Mouse (Mus musculus): ENCODE measurements around the gene Gtf3c4. TPM values are rescaled to one million over a fixed set of nuclear protein-coding genes. Genes with fewer than 3 reads are reported as not detected.

Gtf3c4 gene
- 10 to 100 TPM; 33.3 to 34.5 TPM for total RNA-seq (2021)

GRCm38 (mm10) chr2:28840222-28840951, at the start of gene Gtf3c4, which contains the start of gene Ddx31:
TSS of gene Gtf3c4 (minus strand) at chr2:28840360.
TSS of gene Ddx31 (plus strand) at chr2:28840406.
- DNase-seq (ENCODE audit: extremely low spot score in 1 of 2, low spot score in 1 of 2): peak; percentile 97

DNA sequence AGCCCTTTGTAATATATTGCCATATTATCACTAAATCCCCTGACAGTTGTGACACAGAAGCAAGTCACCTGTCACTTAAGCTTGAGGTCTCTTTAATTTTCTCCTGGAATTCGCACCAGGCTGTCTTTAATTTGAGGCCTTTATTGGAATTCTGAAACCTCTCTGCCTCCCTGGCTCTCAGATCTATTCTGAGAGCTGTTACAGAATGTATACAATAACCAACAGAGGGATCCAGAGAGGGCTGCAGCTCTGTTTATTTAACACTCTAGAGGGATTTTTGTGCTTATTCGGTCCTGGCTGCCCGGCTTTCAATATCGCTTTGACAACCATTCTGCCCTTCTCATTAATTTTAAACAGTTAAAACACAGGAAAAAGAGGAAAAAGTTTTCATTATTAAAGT, 44.8 kb upstream of the Gtf3c4 start:
- DNase-seq (ENCODE audit: extremely low spot score in 1 of 2, low spot score in 1 of 2): no peak

GRCm38 (mm10) chr2:28882826-28883485, 42.8 kb upstream of the Gtf3c4 start:
- DNase-seq (ENCODE audit: extremely low spot score in 1 of 2, low spot score in 1 of 2): no peak

- DNase-seq (ENCODE audit: extremely low spot score in 1 of 2, low spot score in 1 of 2): no peak
Observed at GRCm38 (mm10) chr2:28882047-28882446, 41.9 kb upstream of the Gtf3c4 start.

GRCm38 (mm10) chr2:28881275-28881674, 41.1 kb upstream of the Gtf3c4 start:
- DNase-seq (ENCODE audit: extremely low spot score in 1 of 2, low spot score in 1 of 2): no peak

DNA sequence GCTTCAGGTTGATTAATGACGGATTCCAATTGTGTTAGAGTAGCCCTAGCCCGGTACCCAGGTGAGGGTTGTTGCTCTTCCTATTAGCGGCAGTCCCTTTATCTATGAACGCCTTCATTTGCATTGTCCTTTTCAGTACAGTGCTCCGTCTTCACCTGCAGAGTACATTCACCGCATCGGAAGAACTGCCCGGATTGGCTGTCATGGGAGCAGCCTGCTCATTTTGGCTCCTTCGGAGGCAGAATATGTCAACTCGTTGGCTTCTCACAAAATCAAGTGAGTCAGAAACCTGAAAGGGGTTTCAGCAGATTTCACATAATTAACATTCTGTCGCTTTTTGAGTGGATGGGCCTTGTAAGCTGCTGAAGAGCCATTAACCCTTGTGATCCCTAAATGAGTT, 35.4 kb upstream of the Gtf3c4 start:
- DNase-seq (ENCODE audit: extremely low spot score in 1 of 2, low spot score in 1 of 2): no peak

DNA sequence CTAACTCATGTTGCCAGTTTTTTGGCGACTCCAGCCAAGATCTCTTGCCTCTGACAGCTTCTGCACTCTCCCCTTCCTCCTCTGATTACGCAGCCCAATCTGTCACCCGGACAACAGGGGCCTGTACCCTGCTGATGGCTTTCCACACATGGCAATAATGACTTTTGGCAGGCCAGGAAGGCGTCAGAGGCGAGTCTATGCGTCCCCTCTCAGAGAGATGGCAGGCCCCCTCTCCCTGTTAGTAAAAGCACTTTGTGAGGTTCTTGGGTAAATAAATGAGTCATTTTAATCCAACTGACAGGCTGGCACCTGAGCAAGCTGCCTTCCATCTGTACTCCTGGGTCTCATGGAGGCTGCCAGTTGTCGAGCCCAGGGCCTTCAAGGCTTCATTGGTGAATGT, 27.3 kb upstream of the Gtf3c4 start:
- no peak for DNase-seq (ENCODE audit: extremely low spot score in 1 of 2, low spot score in 1 of 2)

- no peak for DNase-seq (ENCODE audit: extremely low spot score in 1 of 2, low spot score in 1 of 2)
Observed at GRCm38 (mm10) chr2:28863857-28864256, 23.7 kb upstream of the Gtf3c4 start.

DNA sequence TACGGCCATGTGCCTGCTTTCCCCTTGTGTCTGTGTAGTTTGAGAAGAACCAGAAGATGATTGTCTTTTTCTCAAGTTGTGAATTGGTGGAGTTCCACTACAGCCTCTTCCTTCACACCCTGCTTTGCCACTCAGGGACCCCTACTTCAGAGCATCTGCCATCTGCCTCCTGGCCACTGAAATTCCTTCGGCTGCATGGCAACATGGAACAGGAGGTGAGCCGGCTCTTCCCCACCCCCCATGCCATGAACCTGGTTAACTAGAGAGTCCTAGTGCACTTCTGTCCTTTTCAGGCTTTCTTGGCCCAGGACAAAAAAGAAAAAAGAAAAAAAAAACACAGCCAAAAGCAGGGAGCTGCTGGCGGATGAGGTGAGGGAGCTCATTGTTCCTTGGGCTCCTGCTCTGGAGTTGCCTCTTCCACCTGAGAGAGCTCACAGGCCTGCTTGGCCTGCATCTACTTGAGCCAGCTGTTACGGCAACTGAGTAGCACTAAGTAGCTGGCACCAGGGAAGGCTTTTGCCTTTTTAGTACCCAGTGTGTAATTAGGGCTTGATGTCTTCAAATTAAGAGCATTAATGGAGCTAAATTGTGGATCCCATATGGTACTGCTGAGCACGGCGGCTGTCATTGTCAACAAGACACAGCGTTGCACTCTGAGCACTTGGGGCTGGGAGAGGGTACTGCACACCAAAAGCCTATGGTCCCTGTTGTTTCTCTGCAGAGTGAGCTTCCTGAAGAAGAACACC, 20.7 kb upstream of the Gtf3c4 start:
- no peak for DNase-seq (ENCODE audit: extremely low spot score in 1 of 2, low spot score in 1 of 2)

DNA sequence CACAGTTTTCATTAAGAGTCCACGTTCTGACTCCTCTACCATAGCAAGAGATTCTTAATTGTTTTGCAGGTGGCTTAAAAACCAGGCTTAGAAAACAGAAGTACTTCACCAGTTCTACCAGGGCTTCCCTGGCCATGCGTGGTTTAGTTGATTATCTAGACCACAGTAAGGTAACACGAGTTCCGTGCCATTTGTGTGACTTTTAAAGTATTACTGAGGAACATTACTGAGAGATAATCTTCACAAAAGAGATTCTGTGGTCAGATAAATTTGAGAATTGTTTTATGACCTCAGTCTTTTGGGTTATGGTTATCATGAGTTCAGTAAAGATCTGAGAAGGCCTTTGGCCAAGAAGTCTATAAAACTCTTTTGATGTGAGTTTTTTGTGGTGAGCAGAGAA, 19.1 kb upstream of the Gtf3c4 start:
- no peak for DNase-seq (ENCODE audit: extremely low spot score in 1 of 2, low spot score in 1 of 2)

DNA sequence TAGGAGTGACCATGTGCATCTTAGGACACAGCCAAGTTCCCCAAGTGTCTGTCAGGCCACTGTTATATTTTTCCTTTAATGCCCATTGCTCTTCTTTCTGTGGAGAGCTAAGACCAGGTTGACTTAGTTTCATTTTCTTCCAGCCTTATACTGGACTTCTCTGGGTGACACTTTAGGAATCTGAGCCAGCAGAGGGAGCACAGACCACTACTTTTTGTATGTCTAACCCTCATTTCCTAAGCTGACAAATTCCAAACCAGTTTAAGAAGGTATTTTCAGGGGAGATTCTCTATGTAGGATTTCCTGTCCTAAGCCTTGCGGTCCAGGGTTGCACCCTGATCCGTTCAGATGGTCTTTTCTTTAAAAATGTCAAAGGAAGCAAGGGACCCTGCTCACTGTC, 15.6 kb upstream of the Gtf3c4 start:
- DNase-seq (ENCODE audit: extremely low spot score in 1 of 2, low spot score in 1 of 2): no peak

DNA sequence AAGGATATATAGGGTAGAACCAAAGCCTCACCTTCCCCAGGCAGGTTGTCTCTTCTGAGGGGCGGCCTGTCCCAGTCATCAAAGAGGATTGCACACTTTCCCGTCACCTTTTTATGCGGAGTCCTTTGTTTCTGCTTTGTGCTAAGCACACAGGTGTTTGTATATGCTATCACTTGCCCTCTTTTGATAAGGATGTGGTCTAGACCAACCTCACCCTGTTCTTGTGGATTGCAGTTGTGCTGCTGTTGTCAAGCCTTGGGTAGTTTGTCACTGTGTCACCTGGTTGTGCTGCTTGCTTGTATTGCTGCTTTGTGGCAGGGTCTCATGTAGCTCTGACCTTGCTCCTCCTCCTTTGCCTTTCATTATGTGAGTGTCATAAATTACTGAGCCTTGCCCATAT, 12.4 kb upstream of the Gtf3c4 start:
- no peak for DNase-seq (ENCODE audit: extremely low spot score in 1 of 2, low spot score in 1 of 2)

DNA sequence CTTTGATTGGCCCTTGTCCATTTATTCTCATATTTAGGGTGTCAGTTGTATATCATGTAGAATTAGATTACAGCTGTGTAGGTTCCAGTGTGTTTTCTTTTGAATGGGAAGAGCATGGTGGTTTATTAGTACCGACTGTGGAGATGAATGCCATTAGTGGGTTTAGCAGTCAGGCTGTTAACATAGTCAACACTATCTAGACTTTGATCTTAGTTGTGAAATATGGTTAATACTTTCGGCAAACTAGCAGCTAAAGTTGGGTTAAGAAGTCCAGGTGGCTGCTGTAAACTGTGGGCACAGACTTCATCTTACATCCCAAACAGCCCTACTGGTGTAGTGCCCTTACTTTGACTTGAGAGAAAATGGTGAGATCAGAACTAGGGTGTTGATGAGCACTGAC, 8.7 kb upstream of the Gtf3c4 start:
- DNase-seq (ENCODE audit: extremely low spot score in 1 of 2, low spot score in 1 of 2): no peak

DNA sequence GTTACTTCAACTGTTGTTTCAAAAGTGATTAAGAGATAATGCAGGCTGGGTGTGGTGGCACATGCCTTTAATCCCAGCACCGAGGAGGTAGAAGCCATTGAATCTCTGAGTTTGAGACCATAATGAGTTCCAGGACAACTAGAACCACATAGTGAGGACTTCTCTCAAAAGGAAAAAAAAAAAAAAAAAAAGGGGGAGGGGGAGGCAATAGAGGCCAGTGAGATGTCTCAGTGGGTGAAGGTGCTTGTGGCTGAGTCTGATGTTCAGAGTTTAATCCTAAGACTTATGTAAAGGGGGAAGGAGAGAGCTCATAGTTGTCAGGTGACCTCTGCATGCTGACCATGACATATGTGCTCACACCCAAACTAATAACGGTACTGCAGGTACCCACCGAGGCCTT, 1.9 kb upstream of the Gtf3c4 start:
- no peak for DNase-seq (ENCODE audit: extremely low spot score in 1 of 2, low spot score in 1 of 2)

DNA sequence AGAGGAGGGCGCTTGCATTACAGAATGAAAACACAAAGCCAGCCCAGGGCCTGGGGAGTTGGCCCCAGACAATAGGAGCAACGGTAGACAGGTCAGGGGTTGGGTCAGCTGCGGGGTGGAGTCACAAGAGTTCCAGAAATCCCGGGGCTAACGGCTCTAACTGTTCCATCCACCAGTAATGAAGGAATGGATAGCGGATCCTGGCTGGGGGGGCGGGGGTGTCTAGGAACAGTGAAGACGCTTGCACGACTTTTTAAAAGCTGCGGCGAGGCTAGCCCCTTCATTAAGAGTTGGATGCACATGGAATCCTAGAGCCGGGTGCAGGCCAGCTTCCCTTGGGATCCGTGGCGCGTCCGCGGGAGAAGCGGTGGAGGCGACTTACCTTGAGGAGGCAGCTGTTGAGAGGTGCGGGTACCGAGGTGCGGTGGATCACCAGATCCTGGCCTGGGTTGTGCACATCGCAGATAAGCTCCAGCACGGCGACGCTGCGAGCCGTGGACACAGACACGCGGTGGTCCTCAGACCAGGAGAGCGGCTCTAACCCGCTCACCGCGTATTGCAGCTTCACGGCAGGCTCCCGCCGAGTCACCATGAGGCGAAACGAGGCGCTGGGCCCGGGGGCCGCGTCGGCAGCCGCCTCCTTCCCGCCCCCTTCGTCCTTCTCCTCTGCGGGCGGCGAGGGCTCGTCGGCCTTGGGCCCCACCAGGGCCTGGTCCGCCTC, 499 bp downstream of the Gtf3c4 start:
- DNase-seq (ENCODE audit: extremely low spot score in 1 of 2, low spot score in 1 of 2): peak in 1 of 2 experiments; percentile 10

- no peak for DNase-seq (ENCODE audit: extremely low spot score in 1 of 2, low spot score in 1 of 2)
Observed at GRCm38 (mm10) chr2:28836181-28836940, 3.8 kb downstream of the Gtf3c4 start.

DNA sequence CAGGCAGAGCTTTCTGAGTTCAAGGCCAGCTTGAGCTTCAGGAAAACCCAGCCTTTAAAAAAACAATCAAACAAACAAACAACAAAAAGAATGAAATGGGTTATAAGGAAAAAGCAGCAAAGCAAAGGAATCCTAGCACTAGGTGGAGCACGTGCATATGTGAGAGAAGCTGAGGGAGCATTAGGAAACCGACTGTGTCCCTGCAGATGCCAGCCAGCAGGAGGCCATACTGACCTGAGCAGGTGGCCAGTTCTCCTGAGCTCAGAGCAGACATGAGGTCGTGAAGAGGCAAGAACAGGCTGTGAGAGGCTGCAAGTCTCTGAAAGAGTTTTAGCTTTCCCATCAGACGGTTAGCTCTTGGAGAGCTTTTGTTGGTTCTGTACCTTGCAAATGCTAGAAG, 10.9 kb downstream of the Gtf3c4 start:
- DNase-seq (ENCODE audit: extremely low spot score in 1 of 2, low spot score in 1 of 2): no peak

- DNase-seq (ENCODE audit: extremely low spot score in 1 of 2, low spot score in 1 of 2): peak in 1 of 2 experiments; percentile 36
Observed at GRCm38 (mm10) chr2:28818866-28819265, 21.3 kb downstream of the Gtf3c4 start.

DNA sequence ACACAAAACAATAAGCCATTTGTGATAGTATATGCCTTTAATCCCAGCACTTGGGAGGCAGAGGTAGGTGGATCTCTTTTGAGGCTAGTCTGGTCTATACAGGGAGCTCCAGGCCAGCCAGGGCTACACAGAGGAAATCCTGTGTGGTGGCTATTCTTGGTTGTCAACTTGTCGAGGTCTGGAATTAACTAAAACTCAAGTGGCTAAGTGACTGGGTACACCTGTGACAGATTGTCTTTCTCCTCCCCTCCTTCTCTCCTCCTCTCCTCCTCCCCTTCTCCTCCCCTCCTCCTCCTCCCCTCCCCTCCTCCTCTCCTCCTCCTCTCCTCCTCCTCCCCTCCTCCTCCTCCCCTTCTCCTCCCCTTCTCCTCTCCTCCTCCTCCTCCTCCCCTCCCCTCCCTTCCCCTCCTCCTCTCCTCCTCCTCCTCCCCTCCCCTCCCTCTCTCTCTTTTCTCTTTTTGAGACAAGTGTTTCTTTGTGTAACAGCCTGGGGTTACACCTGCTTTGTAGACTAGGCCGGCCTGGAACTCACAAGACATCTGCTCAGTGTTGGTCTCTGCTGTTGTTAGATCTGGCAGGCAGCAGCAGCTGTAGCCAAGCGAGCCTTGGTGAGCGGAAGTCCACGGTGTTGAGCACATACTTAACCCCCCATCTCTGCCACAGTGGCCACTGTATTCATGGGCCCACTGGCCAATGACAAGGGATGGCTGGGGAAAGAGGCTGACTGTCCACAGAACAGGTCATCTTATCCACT, 29.7 kb downstream of the Gtf3c4 start:
- DNase-seq (ENCODE audit: extremely low spot score in 1 of 2, low spot score in 1 of 2): no peak
